Mouse (Mus musculus) midbrain, embryonic 14.5 days (tissue): ENCODE results near the gene Mael. TPM values are rescaled to one million over a fixed set of nuclear protein-coding genes. Genes with fewer than 3 reads are reported as not detected.

Experiments used
- ATAC-seq: fragments of 200-750 bp; cut with Nextera tagmentation; 2 replicates; pipeline ENCODE4 v1.8.0; 2017; ENCODE audit warnings: moderate number of reproducible peaks, moderate library complexity; ENCODE audit not compliant: low FRiP score, low TSS enrichment
- DNase-seq: peaks from one replicate; pipeline ENCODE4 v3.0.0-alpha.2; 2015
- H3K27ac ChIP-seq: fragments of 300-500 bp; sonication (generic); replicated peaks from 2 replicates; pipeline ENCODE4 v1.5.1; 2014; ENCODE audit warnings: mild to moderate bottlenecking, low read depth, low read length, moderate library complexity
- H3K27me3 ChIP-seq: fragments of 300-500 bp; sonication (generic); 2 replicates; pipeline ENCODE4 v1.6.1; 2014; ENCODE audit warnings: low read length, control low read depth, mixed read lengths; ENCODE audit not compliant: control insufficient read depth, insufficient read depth
- H3K36me3 ChIP-seq: fragments of 300-500 bp; sonication (generic); 2 replicates; pipeline ENCODE4 v1.6.1; 2014; ENCODE audit warnings: low read length, control low read depth; ENCODE audit not compliant: control insufficient read depth, insufficient read depth
- H3K4me1 ChIP-seq: fragments of 300-500 bp; sonication (generic); 2 replicates; pipeline ENCODE4 v1.6.1; 2014; ENCODE audit warnings: mild to moderate bottlenecking, antibody characterized with exemption, low read length, control low read depth; ENCODE audit not compliant: control insufficient read depth, insufficient read depth
- H3K4me2 ChIP-seq: fragments of 300-500 bp; sonication (generic); 2 replicates; pipeline ENCODE4 v1.6.1; 2014; ENCODE audit warnings: mild to moderate bottlenecking, low read length, moderate library complexity
- H3K4me3 ChIP-seq: fragments of 300-500 bp; sonication (generic); replicated peaks from 2 replicates; pipeline ENCODE4 v1.5.1; 2014; ENCODE audit warnings: low read depth, low read length
- H3K9ac ChIP-seq: fragments of 300-500 bp; sonication (generic); replicated peaks from 2 replicates; pipeline ENCODE4 v1.6.1; 2014; ENCODE audit warnings: mild to moderate bottlenecking, low read length, moderate library complexity
- H3K9me3 ChIP-seq: fragments of 300-500 bp; sonication (generic); 2 replicates; pipeline ENCODE4 v1.6.1; 2016; ENCODE audit warnings: low read length, control low read depth, mixed read lengths; ENCODE audit not compliant: control insufficient read depth
- WGBS: fragments of 180-500 bp; shearing (Covaris S2); extraction: QIAGEN DNeasy Blood & Tissue Kit; methylation state at CpG from one replicate; pipeline ENCODE4 v1.1.7; 2014; 5-methylcytosine and 5-hydroxymethylcytosine counted together
- polyA plus RNA-seq: library from polyadenylated mRNA; unstranded; fragments of >200 nt; fragmentation: Nextera tagmentation; extraction: Ambion mirVana; gene quantifications from 2 replicates; pipeline ENCODE4 v1.2.1, GENCODE M21; 2014

The Mael gene
- polyA plus RNA-seq, 1 experiment from 2014 or later = not detected

- no peak overlapping the region for H3K9ac ChIP-seq
- no peaks in the 10 kb centered on the region for H3K9me3 ChIP-seq
- ATAC-seq (0 out of 2 replicates have a peak, but pooled peaks have one; percentile 53), DNase-seq (peak; percentile 96)
- peaks cover 12% of the 10 kb centered on the region; the same call in 1 of the 2 replicates for H3K27me3 ChIP-seq
- WGBS = 12% methylated on average over 18 of the region's 18 CpGs
- no peak overlapping the region for H3K4me2 ChIP-seq
- H3K4me1 ChIP-seq = no peaks in the 10 kb centered on the region
- no peaks in the 10 kb centered on the region for H3K36me3 ChIP-seq
- no peak overlapping the region for H3K27ac ChIP-seq
- H3K4me3 ChIP-seq = no peak overlapping the region
Observed at GRCm38 (mm10) chr1:166153351-166154120, 85.0 kb downstream of the Mael start.

GRCm38 (mm10) chr1:166152034-166152433, 86.5 kb downstream of the Mael start:
- Histone ChIP-seq H3K4me1 (no peaks in the 10 kb centered on the region), H3K27ac (no peak overlapping the region), H3K9ac (no peak overlapping the region), H3K9me3 (no peaks in the 10 kb centered on the region), H3K4me2 (no peak overlapping the region), H3K27me3 (peaks cover 12% of the 10 kb centered on the region; the same call in 1 of the 2 replicates), H3K36me3 (no peaks in the 10 kb centered on the region), H3K4me3 (no peak overlapping the region)
- 94% methylated on average over 10 of the region's 10 CpGs for WGBS
- DNase-seq (no peak), ATAC-seq (no peak)

- Histone ChIP-seq H3K9ac (no peak overlapping the region), H3K36me3 (no peaks in the 10 kb centered on the region), H3K4me2 (no peak overlapping the region), H3K9me3 (no peaks in the 10 kb centered on the region), H3K4me1 (no peaks in the 10 kb centered on the region), H3K4me3 (no peak overlapping the region), H3K27ac (no peak overlapping the region), H3K27me3 (peaks cover 12% of the 10 kb centered on the region; the same call in 1 of the 2 replicates)
- 32% methylated on average over 11 of the region's 11 CpGs for WGBS
- ATAC-seq (no peak), DNase-seq (peak; percentile 71)
Observed at GRCm38 (mm10) chr1:166151341-166151740, 87.2 kb downstream of the Mael start.

Other genes with a start within 250 kb of the Mael start
- 26.9 and 27.9 TPM in 2 replicates for gene Pou2f1, start 236.1 kb downstream of the Mael start, polyA plus RNA-seq
- gene Dusp27, start 110.8 kb downstream of the Mael start, polyA plus RNA-seq = 0.51 and 1.00 TPM in 2 replicates
- gene Gpa33, start 108.5 kb downstream of the Mael start, polyA plus RNA-seq = not detected in 2 replicates
- 3.7 and 4.1 TPM in 2 replicates for gene Ildr2, start 15.4 kb upstream of the Mael start, polyA plus RNA-seq
- 94.3 and 99.7 TPM in 2 replicates for gene Tada1, start 140.3 kb upstream of the Mael start, polyA plus RNA-seq
- gene Pogk, start 171.1 kb upstream of the Mael start, polyA plus RNA-seq = 32.2 and 49.0 TPM in 2 replicates